Mouse (Mus musculus) adrenal gland, adult 2 months (tissue): ENCODE measurements around the gene Zdhhc6. TPM values are rescaled to one million over a fixed set of nuclear protein-coding genes. Genes with fewer than 3 reads are reported as not detected.

Source experiments
- DNase-seq: peaks from one replicate; pipeline ENCODE4 v3.0.0; 2021
- polyA plus RNA-seq: library from polyadenylated mRNA; depleted of rRNA; stranded (reverse); fragments of >200 nt; gene quantifications from 2 replicates; pipeline ENCODE4 v1.2.3, GENCODE M21; 2012
- total RNA-seq, 2 experiments: library from RNA; stranded (reverse); gene quantifications; 2 replicates each; pipeline ENCODE4 v1.2.3; 2021

Gene Zdhhc6
- total and polyA plus RNA-seq, 3 experiments = 6.1 to 41.9 (median 38.0) TPM

DNA sequence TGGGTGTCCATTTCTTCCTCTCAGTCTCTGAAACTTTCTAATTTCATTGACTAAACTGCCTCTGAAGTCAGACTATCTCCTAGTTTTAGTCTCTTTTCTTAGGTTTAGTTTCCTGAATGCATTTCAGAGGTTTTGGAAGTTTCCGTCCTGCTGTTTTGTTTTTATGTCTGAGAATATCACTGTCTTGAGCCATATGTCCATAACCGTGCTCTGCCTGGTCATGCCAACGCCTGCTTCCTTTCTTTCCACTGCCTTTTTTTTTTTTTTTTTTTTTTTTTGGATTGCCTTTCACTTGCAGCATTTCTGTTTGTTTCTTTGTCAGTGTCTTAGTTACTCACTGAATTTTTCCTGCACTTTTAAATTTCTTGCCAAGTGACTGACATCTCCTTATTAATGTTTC lies 15.3 kb downstream of the Zdhhc6 start:
- no peak for DNase-seq

DNA sequence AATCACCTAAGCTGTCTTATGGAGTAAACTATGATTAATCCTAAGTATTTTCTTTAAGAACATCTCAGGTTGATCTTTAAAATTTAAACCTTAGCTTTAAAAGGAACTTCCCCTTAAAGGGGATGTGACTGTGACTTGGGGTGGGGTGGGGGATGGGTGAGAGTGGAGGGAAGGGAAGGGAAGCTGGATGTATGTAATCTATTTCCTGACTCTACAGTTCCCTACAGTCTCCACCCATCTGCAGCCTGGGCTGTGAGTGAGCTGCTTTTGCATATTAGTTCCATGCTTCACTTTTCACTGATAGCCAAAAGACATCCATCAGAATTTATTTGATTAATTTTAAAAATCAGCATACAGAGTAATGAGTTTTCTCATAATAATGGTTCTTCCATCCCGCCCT lies 16.5 kb downstream of the Zdhhc6 start:
- DNase-seq = no peak

DNA sequence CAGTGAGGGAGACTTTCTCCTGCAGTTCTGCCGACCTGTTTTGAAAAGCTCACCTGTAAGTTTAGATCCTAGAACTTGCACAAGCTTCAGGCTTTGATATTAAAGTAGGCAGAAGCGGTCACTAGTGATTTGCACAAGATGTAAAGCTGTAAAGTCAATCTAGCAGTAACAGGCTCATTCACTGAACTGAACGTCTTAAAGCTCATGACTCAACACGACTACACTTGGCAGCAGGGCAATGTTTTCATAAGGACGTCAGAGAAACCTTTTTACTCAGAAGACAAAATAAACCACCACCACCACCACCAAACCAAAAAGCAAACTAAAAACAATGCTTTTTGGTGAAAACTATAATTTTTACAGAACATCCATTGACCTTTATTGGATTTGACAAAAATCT lies 17.9 kb downstream of the Zdhhc6 start:
- DNase-seq = no peak

DNA sequence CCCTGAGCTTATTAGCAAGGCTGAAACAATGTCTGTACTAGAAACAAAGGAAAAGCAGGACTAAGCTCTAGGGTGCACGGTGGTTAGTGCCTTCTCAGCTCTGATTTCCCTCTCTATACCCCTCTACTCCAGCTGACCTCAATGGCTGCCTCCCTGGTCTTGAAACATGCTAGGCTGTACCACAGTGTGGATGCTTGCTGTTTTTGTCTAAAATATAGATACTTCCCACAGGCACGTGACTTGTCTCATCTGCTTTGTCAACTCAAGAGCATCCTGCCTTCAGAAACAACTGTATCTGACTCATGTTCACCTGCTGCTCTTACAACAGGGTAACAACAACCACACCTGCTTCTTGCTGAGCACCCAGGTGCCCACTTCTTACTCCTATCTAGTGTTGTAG lies 18.3 kb downstream of the Zdhhc6 start:
- DNase-seq = no peak

DNA sequence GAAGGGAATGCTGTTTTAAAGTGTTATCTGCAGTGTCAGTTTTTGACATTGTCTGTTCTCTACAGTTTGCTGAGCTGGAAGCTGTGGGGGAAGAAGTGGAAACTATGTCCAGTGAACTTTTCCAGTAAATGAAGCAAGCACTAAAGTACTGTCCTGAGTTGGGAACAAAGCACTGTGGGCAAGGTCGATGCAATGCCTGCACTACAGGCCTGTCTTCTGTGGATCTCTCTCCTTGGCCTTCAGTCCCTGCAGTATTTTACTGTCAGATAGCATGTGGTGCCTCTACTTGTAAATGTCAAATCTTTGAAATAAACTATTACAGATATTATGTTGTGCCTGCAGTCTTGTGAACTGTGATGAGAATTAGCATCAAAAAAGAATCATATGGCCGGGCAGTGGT lies 19.5 kb downstream of the Zdhhc6 start:
- peak; percentile 37 for DNase-seq

DNA sequence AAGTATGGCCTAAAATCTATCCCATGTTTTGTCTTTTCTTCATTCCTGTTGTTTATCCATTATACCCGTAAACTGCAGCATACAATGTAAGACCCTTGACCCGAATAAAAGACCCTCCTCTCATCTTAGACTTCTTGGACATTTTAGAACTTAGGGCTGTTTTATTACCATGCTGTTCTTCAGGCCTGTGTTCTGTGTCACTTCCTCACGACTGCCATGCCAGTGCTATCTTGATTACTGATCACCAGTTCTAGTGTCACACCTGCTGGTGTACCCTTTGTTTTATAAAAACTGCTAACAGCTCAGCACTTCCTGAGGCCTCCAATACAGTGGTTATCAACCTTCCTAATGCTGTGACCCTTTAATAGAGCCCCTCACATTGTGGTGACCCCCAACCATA lies 20.3 kb downstream of the Zdhhc6 start:
- DNase-seq = no peak

DNA sequence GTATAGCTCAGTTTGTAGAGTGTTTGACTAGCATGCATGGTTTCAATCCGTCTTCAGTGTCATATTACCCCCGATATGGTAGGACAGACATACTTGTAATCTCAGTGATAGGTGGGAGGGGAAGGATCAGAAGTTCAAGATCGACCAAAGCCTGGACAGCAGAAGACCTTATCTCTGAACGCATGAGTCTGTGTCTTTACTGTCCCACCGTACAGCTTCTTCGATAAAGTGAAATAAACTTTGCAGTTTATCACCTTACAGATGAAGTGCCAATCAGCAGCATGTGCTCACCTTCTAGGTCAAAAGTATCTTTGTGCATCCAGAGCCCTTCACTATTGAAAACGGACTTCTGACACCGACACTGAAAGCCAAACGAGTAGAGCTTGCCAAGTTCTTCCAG lies 20.8 kb downstream of the Zdhhc6 start:
- no peak for DNase-seq

DNA sequence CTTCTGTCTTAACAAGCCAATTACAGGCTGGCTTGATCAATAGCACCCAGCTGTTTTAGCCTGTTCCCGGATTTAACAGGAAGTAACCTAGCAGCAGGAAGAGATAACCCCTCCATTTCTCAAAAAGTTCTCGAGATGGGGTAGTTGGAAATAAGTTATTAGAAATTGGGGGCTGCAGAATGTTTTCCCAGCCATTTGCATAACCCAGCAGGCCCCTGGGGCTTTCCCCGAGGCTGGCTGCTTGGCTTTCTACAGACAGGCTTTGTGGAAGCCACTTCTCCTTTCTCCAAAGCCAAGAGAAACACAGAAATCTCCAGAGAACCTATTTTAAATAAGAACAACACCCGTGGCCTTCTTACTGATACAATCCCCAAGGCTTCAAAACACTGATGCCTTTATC lies 22.7 kb downstream of the Zdhhc6 start:
- no peak for DNase-seq

DNA sequence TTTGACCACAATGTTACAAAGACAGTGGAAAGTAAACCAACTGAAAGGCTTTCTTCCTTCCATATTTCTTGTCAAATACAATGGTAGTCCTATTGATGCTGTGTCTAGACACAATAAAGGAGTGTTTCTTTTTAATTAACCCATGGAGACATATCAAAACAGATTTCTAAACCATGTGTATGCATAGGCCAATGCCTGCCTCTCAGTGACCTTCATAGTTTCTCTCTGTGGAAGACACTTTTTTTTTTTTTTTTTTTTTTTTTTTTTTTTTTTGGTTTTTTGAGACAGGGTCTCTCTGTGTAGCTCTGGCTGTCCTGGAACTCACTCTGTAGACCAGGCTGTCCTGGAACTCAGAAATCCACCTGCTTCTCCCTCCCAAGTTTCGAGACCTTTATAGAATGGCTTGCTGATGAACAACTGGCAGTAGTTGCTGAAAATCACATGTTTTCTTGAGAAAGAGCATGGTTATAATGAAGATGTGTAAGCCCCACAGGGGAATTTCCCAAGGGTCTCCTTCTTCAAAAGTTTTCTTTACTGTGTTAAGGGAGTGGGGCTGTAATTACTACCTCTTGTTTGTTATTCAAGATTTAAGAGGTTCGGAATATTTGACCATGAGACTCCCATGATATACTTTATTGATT lies 23.5 kb downstream of the Zdhhc6 start:
- no peak for DNase-seq

DNA sequence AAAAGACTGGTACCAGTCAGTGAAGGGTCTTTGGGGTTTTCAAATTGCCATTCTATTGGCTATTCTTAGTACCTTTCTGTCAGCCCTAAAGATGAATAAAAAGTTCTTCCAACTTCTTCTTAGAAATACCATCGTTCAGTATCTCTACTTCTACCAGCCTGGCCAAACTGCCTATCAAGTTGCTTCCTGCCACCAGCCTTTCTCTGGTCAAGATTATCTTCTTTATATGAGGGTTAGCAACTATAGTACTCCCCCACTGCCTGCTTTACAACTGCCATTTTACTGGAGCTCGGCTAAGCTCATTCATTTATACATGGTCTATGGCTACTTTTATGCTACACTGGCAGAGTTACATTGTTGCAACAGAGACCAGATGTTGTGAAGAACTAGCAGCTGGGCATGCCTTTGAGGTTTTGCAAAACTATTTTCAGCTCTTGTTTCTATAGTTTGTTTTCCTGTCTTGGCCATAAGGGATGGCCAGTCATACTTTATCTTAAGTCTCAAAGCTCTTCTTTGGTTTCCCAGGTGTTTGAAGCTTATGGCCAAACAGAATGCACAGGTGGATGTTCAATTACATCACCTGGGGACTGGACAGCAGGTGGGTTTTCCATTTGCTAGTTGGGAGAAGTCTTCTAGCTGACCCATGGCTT lies 25.1 kb downstream of the Zdhhc6 start:
- no peak for DNase-seq

DNA sequence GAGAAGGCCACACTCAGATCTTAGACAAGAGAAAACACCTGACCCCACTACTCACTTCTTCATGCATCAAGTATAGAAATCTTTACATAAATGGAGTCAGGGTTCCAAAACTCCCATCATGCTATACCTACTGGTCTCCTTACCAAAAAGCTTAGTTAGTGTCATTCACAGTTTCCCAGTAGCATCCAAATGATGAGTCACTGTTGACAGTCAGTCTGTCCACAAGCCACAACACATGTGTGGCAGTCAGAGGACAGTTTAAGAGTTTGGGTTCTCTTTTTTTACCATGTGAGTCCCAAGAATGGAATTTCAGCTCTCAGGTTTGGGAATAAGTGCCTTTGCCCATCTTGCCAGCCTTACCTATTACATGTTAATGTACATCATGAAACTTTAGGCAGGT lies 26.9 kb downstream of the Zdhhc6 start:
- DNase-seq = no peak

DNA sequence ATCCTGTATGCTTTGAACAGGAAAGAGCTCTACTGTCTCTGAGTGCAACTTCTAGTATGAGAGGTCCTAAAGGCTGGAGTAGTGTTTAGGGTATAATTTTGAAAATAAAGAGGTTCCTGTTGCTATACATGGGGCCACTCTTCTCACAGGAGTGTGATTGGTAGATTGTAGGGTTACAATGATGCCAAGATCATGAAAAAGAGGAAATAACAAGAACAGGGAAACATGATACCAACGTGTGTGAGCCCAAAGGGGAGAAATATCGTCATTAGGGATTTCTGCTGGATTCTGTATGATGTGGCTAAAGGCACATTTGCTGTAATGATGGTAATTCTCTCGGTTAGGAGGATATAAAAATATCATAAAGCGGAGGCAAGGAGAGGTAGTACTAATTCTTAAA lies 29.8 kb downstream of the Zdhhc6 start:
- DNase-seq = no peak

DNA sequence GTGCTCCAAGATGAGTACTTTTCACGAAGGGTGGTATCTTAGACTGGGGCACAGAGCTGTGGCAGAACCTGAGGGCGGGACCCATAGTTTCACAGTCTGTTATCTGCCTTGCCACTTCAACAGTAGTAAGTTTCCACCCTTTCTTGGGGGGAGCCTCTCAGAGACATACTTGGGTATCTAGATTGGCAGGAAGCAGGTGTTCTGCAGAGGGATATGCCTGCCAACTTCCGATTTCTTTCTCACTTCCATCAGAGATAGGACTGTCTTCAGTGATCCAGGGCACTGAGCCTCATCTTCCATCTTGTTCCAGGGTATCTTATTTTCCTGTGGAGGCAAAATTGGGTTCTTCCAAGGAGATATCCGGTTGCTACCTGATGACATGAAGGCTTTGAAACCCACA lies 31.7 kb downstream of the Zdhhc6 start:
- no peak for DNase-seq

DNA sequence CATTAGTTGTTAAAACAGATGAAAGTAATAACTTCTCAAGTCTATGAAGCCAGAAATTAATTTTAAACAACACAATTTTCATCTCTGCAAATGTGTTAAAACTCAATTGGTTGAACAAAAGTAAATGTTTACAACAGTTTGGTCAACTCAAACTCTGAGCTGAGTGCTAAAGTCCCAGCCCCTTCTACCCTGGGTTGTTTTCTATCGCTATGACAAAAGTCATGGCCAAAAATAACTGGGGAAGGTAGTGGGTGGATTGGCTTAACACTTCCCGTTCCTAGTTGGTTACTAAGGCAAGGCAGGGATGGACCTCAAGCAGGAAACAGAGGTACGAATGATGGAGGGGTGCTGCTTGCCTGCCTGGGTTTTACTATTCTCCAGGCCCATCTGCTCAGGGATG lies 39.1 kb downstream of the Zdhhc6 start:
- DNase-seq = no peak

DNA sequence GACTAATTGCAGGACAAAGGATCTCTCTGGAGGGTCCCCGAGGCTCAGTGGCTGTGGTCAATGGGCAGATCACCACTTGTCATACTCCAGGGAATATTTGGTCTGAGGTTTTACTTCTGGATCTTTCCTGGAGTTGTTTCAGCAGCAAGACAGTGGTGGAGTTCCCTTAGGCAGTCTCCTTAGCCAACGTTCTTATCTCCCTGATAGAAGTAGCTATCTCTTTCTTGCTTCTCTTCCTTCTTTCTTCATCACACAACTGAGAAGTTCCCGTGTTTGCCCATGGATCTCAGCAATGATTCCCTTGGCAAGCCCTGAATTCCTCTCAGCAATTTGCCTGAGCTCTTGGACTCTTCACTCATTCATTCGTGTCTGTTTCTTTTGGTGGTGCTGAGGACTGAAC lies 39.7 kb downstream of the Zdhhc6 start:
- DNase-seq = no peak

DNA sequence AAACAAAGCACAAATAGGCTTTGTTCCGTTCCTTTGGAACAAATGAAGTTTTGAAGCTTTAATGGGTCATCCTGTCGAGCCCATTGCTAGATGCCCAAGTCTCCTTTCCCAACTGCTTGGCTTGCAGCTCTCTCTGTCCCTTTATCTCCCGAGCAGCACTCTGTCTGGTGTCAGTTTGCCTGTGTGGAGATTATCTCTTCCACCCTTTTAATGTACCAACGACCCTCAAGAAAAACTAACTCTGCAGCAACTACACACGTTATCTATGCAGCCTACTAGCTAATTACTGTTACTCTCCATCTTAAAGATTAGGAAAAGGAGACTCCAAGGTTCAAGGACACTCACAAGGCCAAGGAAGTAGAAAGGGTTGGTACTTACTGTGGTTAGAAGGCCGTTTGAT lies 42.5 kb downstream of the Zdhhc6 start:
- no peak for DNase-seq

DNA sequence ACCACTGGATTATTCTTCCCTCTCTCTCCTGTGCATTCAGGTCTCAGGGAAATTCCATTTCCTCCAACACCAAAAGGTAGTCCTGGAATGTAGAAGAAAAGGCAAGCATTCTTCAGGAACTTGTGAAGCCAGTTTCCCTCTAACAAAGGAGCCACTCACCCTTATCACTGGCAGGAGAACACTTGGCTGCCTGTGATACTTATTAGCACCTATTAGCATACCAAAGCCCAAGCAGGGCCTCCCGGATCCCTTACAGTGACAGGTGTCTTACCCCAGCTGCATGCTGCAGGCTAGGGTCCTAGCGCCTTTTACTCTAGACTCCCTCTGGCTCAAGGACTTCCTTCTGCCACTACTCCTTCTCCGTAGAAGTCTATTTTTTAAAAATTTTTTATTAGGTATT lies 44.4 kb downstream of the Zdhhc6 start:
- DNase-seq = no peak

DNA sequence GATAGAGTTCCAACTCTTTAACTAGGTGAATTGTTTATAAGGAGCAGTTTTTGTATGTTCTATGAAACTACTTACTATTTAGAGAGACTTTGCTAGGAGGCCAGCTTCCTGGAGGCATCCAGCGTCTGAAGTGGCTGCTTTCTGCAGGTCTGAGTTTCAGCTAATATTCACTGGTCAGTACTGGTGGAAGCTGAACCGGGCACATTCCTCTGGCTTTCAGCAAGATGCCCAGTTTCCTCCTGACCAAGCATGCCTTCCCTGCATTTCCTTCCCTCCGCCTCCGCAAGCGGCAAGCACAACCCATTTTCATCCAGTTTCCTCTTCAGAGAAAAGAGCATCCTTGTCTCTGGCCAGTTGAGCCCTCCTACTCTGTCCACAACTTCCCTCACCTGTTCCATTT lies 46.8 kb downstream of the Zdhhc6 start:
- DNase-seq = no peak

DNA sequence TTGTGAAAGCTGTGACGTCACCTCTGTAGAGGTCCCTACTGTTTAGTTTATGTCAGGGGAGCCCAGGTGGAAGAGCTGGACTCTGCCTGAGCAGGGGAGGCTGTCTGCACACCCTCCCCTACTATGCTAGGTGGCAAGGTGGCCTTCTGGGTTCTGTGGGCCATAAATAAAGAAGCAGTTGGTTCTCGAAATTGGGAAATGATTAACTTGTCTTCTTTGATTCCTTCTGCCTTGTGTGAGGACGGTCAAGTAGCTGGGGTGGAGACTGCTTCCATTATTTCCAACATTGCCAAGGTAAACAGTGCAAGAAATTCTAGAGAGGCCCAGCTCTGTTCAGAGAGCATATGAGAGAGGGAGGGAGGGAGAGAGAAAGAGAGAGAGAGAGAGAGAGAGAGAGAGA lies 47.7 kb downstream of the Zdhhc6 start:
- DNase-seq = no peak

DNA sequence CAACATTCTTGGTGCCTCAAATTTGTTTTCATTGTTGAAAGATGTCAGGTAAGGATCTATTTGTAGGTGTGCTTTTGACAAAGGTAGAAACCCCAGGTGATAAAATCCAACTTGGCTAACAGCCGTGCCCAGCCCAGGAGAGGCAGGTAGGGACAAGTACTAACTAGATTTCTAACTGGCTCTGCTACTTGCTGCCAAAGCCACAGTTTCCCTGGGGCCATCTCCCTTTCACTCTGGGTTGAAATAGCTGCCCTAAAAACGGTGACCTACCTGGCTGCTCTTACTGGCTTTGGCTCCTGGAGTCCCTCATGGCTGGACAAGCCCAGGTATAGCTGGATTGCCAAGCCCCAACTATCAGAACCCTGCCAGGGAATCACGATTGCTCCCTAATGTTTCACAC lies 49.0 kb downstream of the Zdhhc6 start:
- no peak for DNase-seq

DNA sequence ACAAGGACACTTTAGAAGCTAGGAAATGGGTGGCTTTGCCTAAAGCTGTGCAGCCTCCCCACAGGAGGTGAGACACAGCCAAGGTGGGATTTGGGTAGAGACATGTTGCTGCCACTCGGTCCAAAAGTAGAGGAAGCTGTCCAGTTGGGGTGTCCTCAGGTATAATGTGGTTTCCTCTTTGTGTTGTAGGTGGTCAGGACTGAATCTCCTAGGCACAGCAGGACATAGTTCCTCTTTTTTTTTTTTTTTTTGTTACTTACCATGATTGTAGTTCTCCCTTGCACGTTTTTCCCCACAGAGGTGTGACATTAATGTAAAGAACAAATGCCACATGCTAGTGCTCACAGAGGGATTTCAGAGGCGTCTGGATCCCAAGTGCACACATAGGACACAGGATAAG lies 50.6 kb downstream of the Zdhhc6 start:
- no peak for DNase-seq

DNA sequence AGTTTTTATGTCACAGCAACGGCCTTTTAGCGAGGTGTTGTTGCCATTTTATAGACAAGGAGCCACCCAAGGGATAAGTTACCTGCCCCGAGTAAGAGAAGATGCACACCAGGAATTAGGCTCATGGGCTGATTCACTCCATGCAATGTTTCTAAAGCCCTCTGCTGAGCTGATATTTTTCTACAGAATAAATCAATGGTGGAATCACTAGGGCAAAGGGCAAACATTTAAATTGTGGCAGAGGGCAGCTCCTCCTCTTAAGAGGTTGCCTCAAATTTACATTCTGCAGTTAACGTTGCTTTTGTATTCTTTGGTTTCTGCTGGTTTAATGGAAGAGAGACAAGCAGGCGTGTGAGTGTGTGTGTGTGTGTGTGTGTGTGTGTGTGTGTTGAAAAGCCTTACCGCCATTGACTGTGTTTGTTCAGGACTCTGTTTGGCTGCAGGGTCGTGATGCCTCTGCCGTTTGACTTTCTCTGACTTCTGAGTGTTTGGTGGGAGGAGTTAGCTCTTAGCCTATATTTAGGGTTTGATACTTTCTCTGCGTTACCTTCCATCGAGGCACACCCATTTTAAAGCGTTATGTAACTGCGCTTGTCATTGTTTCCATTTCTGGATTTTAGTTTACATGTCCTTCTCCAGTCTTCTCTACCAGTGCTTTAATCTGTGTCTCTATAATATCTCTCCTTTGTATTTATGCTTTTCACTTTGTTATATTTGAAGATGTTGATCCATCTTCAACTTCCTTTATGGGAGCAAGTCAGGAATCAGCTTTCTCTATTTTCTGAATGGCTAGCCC lies 55.2 kb downstream of the Zdhhc6 start:
- no peak for DNase-seq

DNA sequence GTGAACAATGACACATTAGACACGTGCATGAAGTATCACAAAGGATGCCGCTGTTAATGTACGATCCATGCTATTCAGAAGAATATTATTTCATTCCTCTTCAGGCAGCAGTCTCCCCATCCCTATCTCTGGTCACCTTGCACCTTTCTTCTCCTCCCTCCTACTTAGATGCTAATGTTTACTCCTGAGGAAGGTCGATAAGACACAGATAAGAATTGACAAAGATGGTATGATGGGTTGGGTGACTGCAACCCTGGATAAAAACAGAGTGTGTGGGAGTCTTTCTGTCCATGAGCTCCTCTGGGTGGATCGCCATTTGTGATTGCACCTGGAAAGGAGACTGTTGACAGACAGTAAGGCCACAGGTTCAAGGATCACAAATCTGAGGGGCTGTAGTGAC lies 57.3 kb downstream of the Zdhhc6 start:
- no peak for DNase-seq
